Mouse (Mus musculus) heart, embryonic 12.5 days (tissue): ENCODE data around the gene Mustn1. TPM values are rescaled to one million over a fixed set of nuclear protein-coding genes. Genes with fewer than 3 reads are reported as not detected.

Source experiments
- ATAC-seq: fragments of 200-750 bp; cut with Nextera tagmentation; 2 replicates; pipeline ENCODE4 v1.8.0; 2017; ENCODE audit warnings: moderate TSS enrichment, moderate library complexity; ENCODE audit not compliant: insufficient number of reproducible peaks, low FRiP score
- H3K27ac ChIP-seq: fragments of 300-500 bp; sonication (generic); 2 replicates; pipeline ENCODE4 v1.5.1; 2016; ENCODE audit warnings: mild to moderate bottlenecking, moderate library complexity; ENCODE audit not compliant: poor library complexity, severe bottlenecking
- H3K27me3 ChIP-seq: fragments of 300-500 bp; sonication (generic); replicated peaks from 2 replicates; pipeline ENCODE4 v1.6.1; 2016; ENCODE audit warnings: mild to moderate bottlenecking, moderate library complexity
- H3K36me3 ChIP-seq: fragments of 300-500 bp; sonication (generic); 2 replicates; pipeline ENCODE4 v1.6.1; 2016; ENCODE audit warnings: mild to moderate bottlenecking, moderate library complexity
- H3K4me1 ChIP-seq: fragments of 300-500 bp; sonication (generic); replicated peaks from 2 replicates; pipeline ENCODE4 v1.6.1; 2016; ENCODE audit warnings: mild to moderate bottlenecking
- H3K4me2 ChIP-seq: fragments of 300-500 bp; sonication (generic); 2 replicates; pipeline ENCODE4 v1.6.1; 2016; ENCODE audit warnings: mild to moderate bottlenecking, moderate library complexity
- H3K4me3 ChIP-seq: fragments of 300-500 bp; sonication (generic); 2 replicates; pipeline ENCODE4 v1.5.1; 2016; ENCODE audit warnings: mild to moderate bottlenecking
- H3K9ac ChIP-seq: fragments of 300-500 bp; sonication (generic); 2 replicates; pipeline ENCODE4 v1.6.1; 2016; ENCODE audit warnings: mild to moderate bottlenecking, moderate library complexity
- H3K9me3 ChIP-seq: fragments of 300-500 bp; sonication (generic); replicated peaks from 2 replicates; pipeline ENCODE4 v1.6.1; 2016; ENCODE audit warnings: mild to moderate bottlenecking, moderate library complexity
- WGBS: fragments of 180-500 bp; shearing (Covaris S2); methylation state at CpG from one replicate; pipeline ENCODE4 v1.1.7; 2016; 5-methylcytosine and 5-hydroxymethylcytosine counted together
- polyA plus RNA-seq: library from polyadenylated mRNA; unstranded; fragments of >200 nt; fragmentation: Nextera tagmentation; extraction: Ambion mirVana; gene quantifications from 2 replicates; pipeline ENCODE4 v1.2.1, GENCODE M21; 2016

Mustn1 gene
- polyA plus RNA-seq, 1 experiment from 2014 or later = 2.3 TPM

DNA sequence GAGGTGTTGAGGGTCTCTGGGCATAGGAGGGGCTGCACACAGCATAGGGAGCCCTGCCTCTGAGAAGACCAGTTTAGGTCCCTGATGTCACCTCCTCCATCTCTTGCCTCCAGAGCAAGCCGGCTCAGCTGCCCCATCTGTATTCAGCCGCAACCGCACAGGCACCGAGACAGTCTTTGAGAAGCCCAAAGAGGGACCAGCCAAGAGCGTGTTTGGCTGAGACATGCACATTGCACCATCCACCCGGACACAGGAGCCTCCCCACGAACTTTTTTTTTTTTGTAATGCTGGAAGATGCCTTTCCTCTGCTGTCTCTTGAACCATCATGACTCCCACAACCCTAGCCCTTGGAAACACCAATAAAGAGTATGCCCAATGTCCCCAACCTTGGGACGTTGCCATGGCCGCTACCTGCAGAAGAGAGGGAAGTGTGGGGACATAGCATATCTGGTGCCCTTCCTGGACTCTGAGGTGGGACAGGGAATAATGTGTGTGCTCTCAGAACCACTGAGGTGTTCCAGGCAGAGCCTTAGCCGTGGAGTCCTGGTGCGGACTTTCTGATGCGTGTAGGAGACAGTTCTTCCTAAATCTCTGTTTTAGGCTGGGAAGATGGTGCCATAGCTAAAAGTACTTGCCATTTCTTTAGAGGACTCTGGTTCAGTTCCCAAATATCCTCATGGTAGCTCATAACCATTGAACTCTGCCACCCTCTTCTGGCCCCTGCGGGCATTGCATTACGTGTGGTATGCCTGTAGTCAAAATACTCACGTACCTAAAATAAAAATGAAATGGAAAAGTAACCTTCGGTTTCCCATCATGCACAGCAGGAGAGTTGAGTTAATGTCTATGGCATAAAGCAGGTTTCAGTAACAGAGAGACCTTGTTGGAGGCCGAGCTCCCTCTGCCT, 2.1 kb downstream of the Mustn1 start:
- no peak overlapping the region for H3K4me3 ChIP-seq
- ATAC-seq = no peak
- H3K9me3 ChIP-seq = no peaks in the 10 kb centered on the region
- no peak overlapping the region for H3K27ac ChIP-seq
- 78% methylated on average over 17 of the region's 17 CpGs for WGBS
- H3K4me1 ChIP-seq = peaks cover 23% of the 10 kb centered on the region
- H3K36me3 ChIP-seq = peaks cover 5% of the 10 kb centered on the region; the same call in 1 of the 2 replicates
- H3K4me2 ChIP-seq = no peak overlapping the region
- H3K9ac ChIP-seq = no peak overlapping the region
- H3K27me3 ChIP-seq = no peaks in the 10 kb centered on the region

DNA sequence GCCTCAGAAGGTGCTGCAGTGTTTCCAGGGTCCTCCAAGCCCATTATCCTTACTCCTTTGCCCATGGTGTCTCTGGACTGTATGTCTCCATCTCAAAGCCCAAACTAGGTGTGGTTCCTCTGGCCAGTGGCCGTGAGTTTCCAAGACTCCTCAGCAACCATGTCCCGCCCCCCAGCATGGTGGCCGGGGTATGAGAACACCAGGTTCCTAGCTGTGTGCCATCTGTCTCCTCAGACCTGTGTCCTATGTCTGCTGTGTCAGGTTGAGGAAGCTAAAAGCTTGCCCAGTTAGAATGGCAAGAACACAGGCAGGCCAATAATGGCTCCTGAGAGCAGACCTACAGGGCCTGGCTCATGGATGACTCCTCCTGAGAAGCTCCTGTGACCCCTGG, 2.7 kb downstream of the Mustn1 start:
- H3K9ac ChIP-seq = no peak overlapping the region
- no peak overlapping the region for H3K27ac ChIP-seq
- H3K4me2 ChIP-seq = no peak overlapping the region
- 74% methylated on average over 3 of the region's 3 CpGs for WGBS
- H3K4me1 ChIP-seq = peaks cover 18% of the 10 kb centered on the region
- ATAC-seq = no peak
- no peaks in the 10 kb centered on the region for H3K27me3 ChIP-seq
- H3K4me3 ChIP-seq = no peak overlapping the region
- no peaks in the 10 kb centered on the region for H3K36me3 ChIP-seq
- no peaks in the 10 kb centered on the region for H3K9me3 ChIP-seq

DNA sequence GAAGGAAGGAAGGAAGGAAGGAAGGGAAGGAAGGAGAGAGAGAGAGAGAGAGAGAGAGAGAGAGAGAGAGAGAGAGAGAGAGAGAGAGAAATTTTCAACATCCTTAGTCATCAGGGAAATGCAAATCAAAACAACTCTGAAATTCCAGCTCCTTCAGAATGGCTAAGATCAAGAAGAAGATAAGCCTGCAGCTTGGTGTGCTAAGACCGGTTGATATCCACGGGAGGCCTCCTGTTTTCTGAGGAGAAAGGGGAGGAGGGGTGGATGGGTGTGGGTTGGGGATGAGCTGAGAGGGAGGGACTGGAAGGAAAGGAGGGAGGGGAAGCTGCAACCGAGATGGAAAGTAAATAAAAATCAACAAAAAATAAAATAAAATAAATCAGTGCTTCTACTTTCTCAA, 6.3 kb downstream of the Mustn1 start:
- WGBS = 6% methylated on average over 3 of the region's 3 CpGs
- peaks cover 8% of the 10 kb centered on the region for H3K4me1 ChIP-seq
- H3K36me3 ChIP-seq = no peaks in the 10 kb centered on the region
- ATAC-seq = no peak
- H3K27me3 ChIP-seq = no peaks in the 10 kb centered on the region
- H3K4me3 ChIP-seq = no peak overlapping the region
- H3K4me2 ChIP-seq = no peak overlapping the region
- no peak overlapping the region for H3K9ac ChIP-seq
- no peak overlapping the region for H3K27ac ChIP-seq
- H3K9me3 ChIP-seq = no peaks in the 10 kb centered on the region

DNA sequence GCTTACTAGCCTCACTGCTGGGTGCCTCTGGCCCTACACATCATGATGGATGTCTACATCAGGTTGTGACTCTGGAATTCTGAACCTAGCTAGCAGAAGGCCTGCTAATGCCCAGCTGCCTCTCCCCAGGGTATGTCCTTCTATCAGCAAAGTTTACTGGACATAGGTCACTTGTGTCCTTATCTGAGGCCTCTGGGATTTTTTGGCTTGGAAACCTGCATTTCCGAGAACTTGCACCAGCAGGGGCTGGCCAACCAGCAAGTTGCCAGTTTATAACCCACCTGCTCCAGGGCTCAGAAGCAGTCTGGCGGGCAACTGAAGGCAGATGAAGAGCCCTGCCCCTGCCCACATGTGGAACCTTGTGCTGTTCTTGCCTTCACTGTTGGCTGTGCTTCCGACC, 7.2 kb downstream of the Mustn1 start, which contains the start of gene Itih4:
TSS of gene Itih4 (plus strand) at position 273 of the 400 bp plus-strand sequence.
- no peak within 1 kb of the TSS for H3K4me2 ChIP-seq
- no peak within 1 kb of the TSS for H3K9ac ChIP-seq
- H3K9me3 ChIP-seq = no peaks in the 10 kb centered on the region
- H3K4me3 ChIP-seq = no peak within 1 kb of the TSS
- WGBS = 73% methylated on average over 3 of the region's 3 CpGs
- H3K36me3 ChIP-seq = no peaks in the 10 kb centered on the region
- ATAC-seq = no peak
- H3K27me3 ChIP-seq = no peaks in the 10 kb centered on the region
- H3K27ac ChIP-seq = no peak within 1 kb of the TSS
- H3K4me1 ChIP-seq = peaks cover 7% of the 10 kb centered on the region

DNA sequence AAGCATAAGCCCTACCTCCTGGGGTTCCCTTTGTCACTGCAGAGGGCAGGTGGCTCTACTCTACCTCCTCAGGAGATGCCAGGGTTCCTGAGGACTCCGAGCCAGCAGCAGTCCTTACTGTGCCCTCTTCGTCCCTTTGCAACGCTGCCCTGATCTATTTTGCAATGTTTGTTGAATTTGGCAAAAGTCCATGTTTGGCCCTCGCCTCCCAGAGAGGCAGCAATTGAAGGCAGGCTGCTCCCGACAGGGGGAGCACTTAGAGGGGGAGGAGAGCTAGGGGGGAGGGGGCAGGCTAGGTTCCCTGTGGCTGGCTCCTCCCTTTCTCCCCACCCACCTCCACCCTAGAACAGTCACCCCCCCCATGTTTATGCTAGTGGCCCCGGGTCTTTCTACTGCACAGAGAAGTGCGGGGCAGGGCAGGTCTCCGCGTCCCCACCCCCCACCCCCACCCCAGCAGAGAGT, 9.3 kb downstream of the Mustn1 start:
- Histone ChIP-seq H3K27ac (no peak overlapping the region), H3K4me1 (peaks cover 7% of the 10 kb centered on the region), H3K4me3 (no peak overlapping the region), H3K4me2 (peak overlapping the region; percentile 33), H3K36me3 (no peaks in the 10 kb centered on the region), H3K9me3 (no peaks in the 10 kb centered on the region), H3K9ac (no peak overlapping the region), H3K27me3 (no peaks in the 10 kb centered on the region)
- WGBS = 19% methylated on average over 9 of the region's 9 CpGs
- ATAC-seq = peak; percentile 60; the same call in 1 of the 2 replicates

DNA sequence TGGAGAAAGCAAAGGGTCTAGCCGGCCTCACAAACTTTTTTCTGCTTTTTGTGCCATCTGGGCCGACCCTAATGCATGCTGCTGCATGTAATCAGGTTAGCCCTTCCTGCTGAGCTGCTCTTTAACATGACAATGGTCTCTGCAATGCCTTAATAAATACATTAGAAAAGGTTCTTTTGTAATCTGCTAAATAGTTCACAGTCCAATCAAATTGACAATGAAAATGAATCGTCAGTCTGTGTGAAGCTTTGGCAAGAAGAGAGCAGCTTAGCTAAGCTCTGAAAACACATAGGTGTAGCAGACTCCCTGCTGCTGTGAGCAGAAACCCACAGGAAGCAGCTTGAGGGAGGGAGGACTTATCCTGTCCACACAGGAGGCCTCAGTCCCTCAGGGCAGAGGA, 21.0 kb downstream of the Mustn1 start:
- H3K4me3 ChIP-seq = no peak overlapping the region
- H3K9me3 ChIP-seq = peaks cover 7% of the 10 kb centered on the region; the same call in 1 of the 2 replicates
- no peak overlapping the region for H3K4me2 ChIP-seq
- H3K9ac ChIP-seq = no peak overlapping the region
- 56% methylated on average over 3 of the region's 3 CpGs for WGBS
- H3K36me3 ChIP-seq = no peaks in the 10 kb centered on the region
- no peak overlapping the region for H3K27ac ChIP-seq
- H3K4me1 ChIP-seq = no peaks in the 10 kb centered on the region
- H3K27me3 ChIP-seq = no peaks in the 10 kb centered on the region
- ATAC-seq = no peak

DNA sequence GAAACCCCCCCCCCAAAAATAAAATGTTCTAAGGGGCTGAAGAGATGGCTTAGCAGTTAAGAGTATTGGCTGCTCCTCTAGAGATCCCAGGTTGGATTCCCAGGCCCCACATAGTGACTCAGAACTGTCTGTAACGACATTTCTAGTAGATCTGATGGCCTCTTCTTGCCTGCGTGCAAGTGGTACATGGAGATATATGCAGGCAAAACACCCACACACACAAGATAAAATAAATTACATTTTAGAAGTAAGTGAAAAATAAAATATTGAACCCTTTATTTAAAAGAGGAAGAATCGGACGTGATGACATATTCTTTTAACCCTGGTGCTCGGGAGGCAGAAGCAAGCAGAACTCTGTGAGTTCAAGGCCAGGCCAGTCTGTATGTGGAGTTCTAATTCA, 23.6 kb downstream of the Mustn1 start:
- Histone ChIP-seq H3K4me1 (no peaks in the 10 kb centered on the region), H3K36me3 (no peaks in the 10 kb centered on the region), H3K9me3 (peaks cover 7% of the 10 kb centered on the region; the same call in 1 of the 2 replicates), H3K27me3 (no peaks in the 10 kb centered on the region), H3K4me3 (no peak overlapping the region), H3K9ac (no peak overlapping the region), H3K4me2 (no peak overlapping the region), H3K27ac (no peak overlapping the region)
- ATAC-seq = no peak
- WGBS = 78% methylated on average over 5 of the region's 5 CpGs

DNA sequence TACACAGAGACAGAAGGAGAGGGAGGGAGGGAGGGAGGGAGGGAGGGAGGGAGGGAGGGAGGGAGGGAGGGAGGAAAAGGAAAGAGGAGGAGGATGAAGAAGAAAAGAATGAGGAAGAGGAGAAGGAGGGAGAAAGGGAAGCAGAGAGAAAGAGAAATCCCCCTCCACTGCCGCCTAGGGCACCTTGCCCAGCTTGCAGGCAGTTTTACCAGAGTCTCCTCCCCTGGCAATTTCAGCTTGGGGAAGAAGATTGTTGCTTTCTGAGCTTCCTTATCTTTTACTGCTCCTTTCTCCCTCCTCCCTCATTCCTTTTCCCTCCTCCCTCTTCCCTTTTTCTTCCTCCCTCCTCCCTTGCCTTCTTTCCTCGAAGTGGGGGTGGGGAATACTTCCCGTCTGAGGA, 24.0 kb downstream of the Mustn1 start:
- Histone ChIP-seq H3K4me2 (no peak overlapping the region), H3K27me3 (no peaks in the 10 kb centered on the region), H3K9ac (no peak overlapping the region), H3K4me3 (no peak overlapping the region), H3K27ac (no peak overlapping the region), H3K36me3 (no peaks in the 10 kb centered on the region), H3K4me1 (no peaks in the 10 kb centered on the region), H3K9me3 (peaks cover 7% of the 10 kb centered on the region; the same call in 1 of the 2 replicates)
- 65% methylated on average over 3 of the region's 3 CpGs for WGBS
- no peak for ATAC-seq

DNA sequence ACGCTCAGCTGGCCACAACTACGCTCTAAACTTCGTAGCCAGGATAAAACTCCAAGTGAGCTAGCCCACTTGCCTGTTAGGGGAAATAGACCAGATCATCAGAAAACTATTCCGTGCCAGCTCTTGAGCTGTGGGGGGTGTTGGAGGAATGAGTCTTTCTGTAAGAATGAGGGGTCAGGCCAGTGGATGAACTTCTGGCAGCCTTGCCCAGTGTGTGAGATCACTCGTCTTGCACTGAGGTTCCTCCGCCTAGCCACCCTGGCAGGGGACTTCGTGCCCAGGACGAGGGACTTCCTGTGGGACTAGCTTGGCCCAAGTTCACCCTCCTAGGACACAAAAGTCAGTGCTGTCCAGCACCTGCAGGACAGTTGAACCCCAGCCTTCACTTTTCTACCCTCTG, 25.3 kb downstream of the Mustn1 start:
- no peaks in the 10 kb centered on the region for H3K36me3 ChIP-seq
- 75% methylated on average over 8 of the region's 8 CpGs for WGBS
- ATAC-seq = no peak
- H3K9me3 ChIP-seq = peaks cover 6% of the 10 kb centered on the region; the same call in 1 of the 2 replicates
- no peak overlapping the region for H3K9ac ChIP-seq
- no peaks in the 10 kb centered on the region for H3K4me1 ChIP-seq
- no peaks in the 10 kb centered on the region for H3K27me3 ChIP-seq
- no peak overlapping the region for H3K4me2 ChIP-seq
- no peak overlapping the region for H3K4me3 ChIP-seq
- H3K27ac ChIP-seq = no peak overlapping the region

DNA sequence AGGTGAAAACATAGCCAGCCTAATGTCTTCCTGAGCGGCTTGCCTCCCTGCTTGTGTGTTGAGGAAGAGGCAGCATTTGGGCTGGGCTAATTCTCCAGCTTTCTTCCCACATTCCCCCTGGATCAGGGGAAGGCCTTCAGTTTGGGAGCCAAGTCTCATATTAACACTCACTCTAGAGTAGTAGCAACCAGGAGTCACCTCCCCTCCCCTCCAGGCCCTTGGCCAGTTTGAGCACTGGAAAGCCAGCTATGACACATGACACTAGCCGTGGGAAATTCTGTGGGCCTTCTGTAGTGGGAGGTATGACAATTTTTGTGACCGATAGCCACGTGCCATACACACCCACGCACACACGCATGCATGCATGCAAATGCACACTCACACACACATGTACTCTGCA, 27.0 kb downstream of the Mustn1 start:
- Histone ChIP-seq H3K9me3 (no peaks in the 10 kb centered on the region), H3K27ac (no peak overlapping the region), H3K36me3 (no peaks in the 10 kb centered on the region), H3K4me1 (no peaks in the 10 kb centered on the region), H3K27me3 (no peaks in the 10 kb centered on the region), H3K4me3 (no peak overlapping the region), H3K4me2 (no peak overlapping the region), H3K9ac (no peak overlapping the region)
- 89% methylated on average over 6 of the region's 6 CpGs for WGBS
- no peak for ATAC-seq

DNA sequence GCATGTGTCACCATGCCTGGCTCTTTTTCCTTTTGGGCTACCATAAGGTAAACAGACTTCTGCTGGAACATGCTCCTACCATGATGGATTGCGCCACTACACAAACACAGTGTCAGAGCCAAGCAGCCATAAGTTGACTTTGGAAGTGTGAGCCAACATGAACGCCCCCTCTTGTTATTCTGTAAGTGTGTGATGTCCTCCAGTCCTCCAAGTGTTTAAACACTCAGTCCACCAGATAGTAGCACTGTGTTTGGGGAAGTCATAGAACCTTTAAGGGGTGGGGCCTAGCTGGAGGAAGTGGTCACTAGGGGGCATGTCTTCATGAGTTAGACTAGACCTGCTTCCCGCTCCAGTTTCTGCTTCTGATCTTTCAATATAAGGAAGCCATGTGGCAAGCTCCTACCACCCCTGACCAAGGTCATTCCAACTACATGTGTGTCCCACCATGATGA, 28.8 kb downstream of the Mustn1 start:
- no peak overlapping the region for H3K27ac ChIP-seq
- H3K9me3 ChIP-seq = no peaks in the 10 kb centered on the region
- 78% methylated on average over 3 of the region's 3 CpGs for WGBS
- no peak overlapping the region for H3K4me2 ChIP-seq
- no peaks in the 10 kb centered on the region for H3K4me1 ChIP-seq
- no peaks in the 10 kb centered on the region for H3K27me3 ChIP-seq
- H3K4me3 ChIP-seq = no peak overlapping the region
- no peaks in the 10 kb centered on the region for H3K36me3 ChIP-seq
- no peak for ATAC-seq
- no peak overlapping the region for H3K9ac ChIP-seq
